Mouse (Mus musculus) CH12.LX (cell line): Measurements from ENCODE around the gene Tox2. TPM values are rescaled to one million over a fixed set of nuclear protein-coding genes. Genes with fewer than 3 reads are reported as not detected.

Experiments
- DNase-seq: peaks from one replicate; pipeline ENCODE4 v3.0.0-alpha.2; 2013; ENCODE audit errors: extremely low read depth
- H3K27ac ChIP-seq: 2 replicates; pipeline ENCODE4 v1.5.1; 2012; ENCODE audit warnings: low read depth, mild to moderate bottlenecking, control low read depth, moderate library complexity; ENCODE audit not compliant: insufficient read depth
- H3K27me3 ChIP-seq: replicated peaks from 2 replicates; pipeline ENCODE3; 2012; ENCODE audit warnings: inconsistent platforms
- H3K36me3 ChIP-seq, 2 experiments: replicated peaks in 1 of 2; 2 replicates each; pipeline versions ENCODE3 to v1.6.1; 2012; ENCODE audit warnings: inconsistent platforms in 1 of 2, low read length in 1 of 2, mild to moderate bottlenecking in 1 of 2, mixed read lengths in 1 of 2, moderate library complexity in 1 of 2; ENCODE audit not compliant: control insufficient read depth in 1 of 2, insufficient read depth in 1 of 2
- H3K4me1 ChIP-seq, 2 experiments: 2 replicates each; pipeline ENCODE4 v1.6.1; 2012; ENCODE audit warnings: inconsistent platforms in 1 of 2, moderate library complexity in 1 of 2; ENCODE audit not compliant: insufficient read depth in 2 of 2, control insufficient read depth in 1 of 2
- H3K4me2 ChIP-seq: 2 replicates; pipeline ENCODE4 v1.6.1; 2012; ENCODE audit warnings: low read depth, mild to moderate bottlenecking, control low read depth; ENCODE audit not compliant: poor library complexity, insufficient read depth, severe bottlenecking
- H3K4me3 ChIP-seq, 3 experiments: fragments of 150-350 bp in 1 of 3; sonication (generic) in 1 of 3; replicated peaks in 1 of 3; 2 replicates each; pipeline versions ENCODE3 to v1.5.1; 2011 to 2012; ENCODE audit warnings: low read depth in 2 of 3, low read length in 2 of 3, mild to moderate bottlenecking in 2 of 3, moderate library complexity in 2 of 3, control low read depth in 1 of 3, improper control_type of control experiment in 1 of 3, inconsistent platforms in 1 of 3, mixed read lengths in 1 of 3; ENCODE audit not compliant: poor library complexity in 1 of 3
- H3K79me2 ChIP-seq: replicated peaks from 2 replicates; pipeline ENCODE4 v1.6.1; 2012; ENCODE audit warnings: mild to moderate bottlenecking, moderate library complexity; ENCODE audit not compliant: control insufficient read depth, poor library complexity, insufficient read depth, severe bottlenecking; ENCODE audit errors: extremely low read depth
- H3K9ac ChIP-seq: 2 replicates; pipeline ENCODE4 v1.6.1; 2012; ENCODE audit warnings: low read depth, mild to moderate bottlenecking, control low read depth, moderate library complexity; ENCODE audit not compliant: insufficient read depth
- H3K9me3 ChIP-seq: replicated peaks from 2 replicates; pipeline ENCODE3; 2012; ENCODE audit warnings: low read length, inconsistent platforms, mixed read lengths
- BHLHE40 ChIP-seq: IDR thresholded peaks from 2 replicates; pipeline ENCODE4 v1.6.1; 2011; ENCODE audit warnings: mild to moderate bottlenecking, low read depth, low read length, improper control_type of control experiment
- CHD1 ChIP-seq: IDR thresholded peaks from 2 replicates; pipeline ENCODE4 v1.6.1; 2012; ENCODE audit warnings: low read depth, low read length, improper control_type of control experiment, inconsistent platforms
- CHD2 ChIP-seq: IDR thresholded peaks from 2 replicates; pipeline ENCODE4 v1.6.1; 2011; ENCODE audit warnings: low read length, improper control_type of control experiment
- CTCF ChIP-seq, 2 experiments: IDR thresholded peaks in 1 of 2; conservative IDR thresholded peaks in 1 of 2; 2 replicates each; pipeline ENCODE4 v1.5.1; 2011 to 2012; ENCODE audit warnings: low read depth in 2 of 2, low read length in 2 of 2, improper control_type of control experiment in 1 of 2, inconsistent platforms in 1 of 2, mild to moderate bottlenecking in 1 of 2, moderate library complexity in 1 of 2
- E2F4 ChIP-seq: IDR thresholded peaks from 2 replicates; pipeline ENCODE4 v1.6.1; 2011; ENCODE audit warnings: low read depth, low read length, improper control_type of control experiment; ENCODE audit not compliant: insufficient replicate concordance
- ELF1 ChIP-seq: IDR thresholded peaks from 2 replicates; pipeline ENCODE4 v1.6.1; 2014; ENCODE audit warnings: low read depth, mild to moderate bottlenecking, inconsistent platforms, low read length, improper control_type of control experiment
- EP300 ChIP-seq: IDR thresholded peaks from 2 replicates; pipeline ENCODE4 v1.6.1; 2011; ENCODE audit warnings: low read length, improper control_type of control experiment
- ETS1 ChIP-seq: conservative IDR thresholded peaks from 2 replicates; pipeline ENCODE4 v1.6.1; 2012; ENCODE audit warnings: low read depth, mild to moderate bottlenecking, inconsistent platforms, low read length, improper control_type of control experiment, moderate library complexity
- GABPA ChIP-seq: IDR thresholded peaks from 2 replicates; pipeline ENCODE4 v1.6.1; 2012; ENCODE audit warnings: low read depth, low read length, improper control_type of control experiment, inconsistent platforms; ENCODE audit not compliant: insufficient replicate concordance
- HCFC1 ChIP-seq: IDR thresholded peaks from 2 replicates; pipeline ENCODE4 v1.6.1; 2012; ENCODE audit warnings: low read depth, mild to moderate bottlenecking, inconsistent platforms, low read length, improper control_type of control experiment
- JUN ChIP-seq: IDR thresholded peaks from 2 replicates; pipeline ENCODE4 v1.6.1; 2011; ENCODE audit warnings: low read depth, mild to moderate bottlenecking, low read length, improper control_type of control experiment, moderate library complexity; ENCODE audit not compliant: insufficient read depth
- JUND ChIP-seq: conservative IDR thresholded peaks from 2 replicates; pipeline ENCODE4 v1.6.1; 2011; ENCODE audit warnings: low read depth, low read length, improper control_type of control experiment
- KAT2A ChIP-seq: IDR thresholded peaks from 2 replicates; pipeline ENCODE4 v1.6.1; 2012; ENCODE audit warnings: low read length, improper control_type of control experiment, inconsistent platforms; ENCODE audit not compliant: insufficient replicate concordance
- MAFK ChIP-seq: IDR thresholded peaks from 2 replicates; pipeline ENCODE4 v1.6.1; 2011; ENCODE audit warnings: low read length, improper control_type of control experiment; ENCODE audit not compliant: insufficient replicate concordance
- MEF2A ChIP-seq: IDR thresholded peaks from 2 replicates; pipeline ENCODE4 v1.6.1; 2014; ENCODE audit warnings: low read depth, mild to moderate bottlenecking, inconsistent platforms, low read length, improper control_type of control experiment, borderline replicate concordance
- MXI1 ChIP-seq: IDR thresholded peaks from 2 replicates; pipeline ENCODE4 v1.6.1; 2011; ENCODE audit warnings: mild to moderate bottlenecking, low read depth, low read length, improper control_type of control experiment
- MYC ChIP-seq: IDR thresholded peaks from 2 replicates; pipeline ENCODE4 v1.6.1; 2011; ENCODE audit warnings: low read depth, mild to moderate bottlenecking, improper control_type of control experiment, low read length
- NELFE ChIP-seq: IDR thresholded peaks from 2 replicates; pipeline ENCODE4 v1.6.1; 2011; ENCODE audit warnings: low read depth, low read length, improper control_type of control experiment
- NRF1 ChIP-seq: IDR thresholded peaks from 2 replicates; pipeline ENCODE4 v1.6.1; 2014; ENCODE audit warnings: low read depth, mild to moderate bottlenecking, inconsistent platforms, low read length, improper control_type of control experiment, moderate library complexity
- PAX5 ChIP-seq: IDR thresholded peaks from 2 replicates; pipeline ENCODE4 v1.6.1; 2012; ENCODE audit warnings: low read length, inconsistent platforms, mixed read lengths
- POLR2A ChIP-seq: IDR thresholded peaks from 2 replicates; pipeline ENCODE4 v1.6.1; 2011; ENCODE audit warnings: low read depth, mild to moderate bottlenecking, improper control_type of control experiment, low read length
- POLR2AphosphoS2 ChIP-seq: IDR thresholded peaks from 2 replicates; pipeline ENCODE4 v1.6.1; 2011; ENCODE audit warnings: low read depth, low read length, improper control_type of control experiment
- RAD21 ChIP-seq: IDR thresholded peaks from 2 replicates; pipeline ENCODE4 v1.6.1; 2011; ENCODE audit warnings: low read depth, mild to moderate bottlenecking, low read length, improper control_type of control experiment, moderate library complexity
- RCOR1 ChIP-seq: conservative IDR thresholded peaks from 2 replicates; pipeline ENCODE4 v1.6.1; 2012; ENCODE audit warnings: low read depth, mild to moderate bottlenecking, inconsistent platforms, low read length, improper control_type of control experiment
- SIN3A ChIP-seq: IDR thresholded peaks from 2 replicates; pipeline ENCODE4 v1.6.1; 2012; ENCODE audit warnings: low read length, improper control_type of control experiment, inconsistent platforms
- SMC3 ChIP-seq: IDR thresholded peaks from 2 replicates; pipeline ENCODE4 v1.6.1; 2011; ENCODE audit warnings: low read depth, low read length, improper control_type of control experiment
- TBP ChIP-seq: conservative IDR thresholded peaks from 2 replicates; pipeline ENCODE4 v1.6.1; 2011; ENCODE audit warnings: low read depth, low read length, improper control_type of control experiment
- TCF12 ChIP-seq: IDR thresholded peaks from 2 replicates; pipeline ENCODE4 v1.6.1; 2014; ENCODE audit warnings: low read depth, mild to moderate bottlenecking, inconsistent platforms, low read length, improper control_type of control experiment
- UBTF ChIP-seq: IDR thresholded peaks from 2 replicates; pipeline ENCODE4 v1.6.1; 2012; ENCODE audit warnings: low read depth, mild to moderate bottlenecking, inconsistent platforms, low read length, improper control_type of control experiment, moderate library complexity
- USF1 ChIP-seq: IDR thresholded peaks from 2 replicates; pipeline ENCODE4 v1.6.1; 2014; ENCODE audit warnings: low read depth, mild to moderate bottlenecking, inconsistent platforms, low read length, improper control_type of control experiment
- USF2 ChIP-seq: conservative IDR thresholded peaks from 2 replicates; pipeline ENCODE4 v1.6.1; 2011; ENCODE audit warnings: low read depth, low read length, improper control_type of control experiment
- ZC3H11A ChIP-seq: IDR thresholded peaks from 2 replicates; pipeline ENCODE4 v1.6.1; 2012; ENCODE audit warnings: low read depth, mild to moderate bottlenecking, inconsistent platforms, low read length, improper control_type of control experiment
- ZKSCAN1 ChIP-seq: IDR thresholded peaks from 2 replicates; pipeline ENCODE4 v1.6.1; 2012; ENCODE audit warnings: low read depth, inconsistent platforms, low read length, improper control_type of control experiment, borderline replicate concordance
- ZMIZ1 ChIP-seq: IDR thresholded peaks from 2 replicates; pipeline ENCODE4 v1.6.1; 2012; ENCODE audit warnings: low read depth, mild to moderate bottlenecking, inconsistent platforms, low read length, improper control_type of control experiment
- dilution Hi-C: fragments of 300-500 bp; cut with MboI; formaldehyde crosslinking; loops from 2 replicates; pipeline ENCODE4 v1.14.3; 2020; ENCODE audit warnings: low sequenced_read_pairs; ENCODE audit not compliant: extremely low pct_unique_long_range_greater_than_20kb, extremely low pct_ligation_motif_present
- in situ Hi-C: fragments of 300-500 bp; cut with MboI; formaldehyde crosslinking; loops from 3 replicates; pipeline ENCODE4 v1.14.3; 2019; ENCODE audit warnings: low sequenced_read_pairs, low pct_ligation_motif_present, low pct_unique_long_range_greater_than_20kb, mixed read lengths
- polyA plus RNA-seq: library from polyadenylated mRNA; unstranded; fragments of >175 nt; gene quantifications from 2 replicates; pipeline ENCODE4 v1.2.1, GENCODE M21; 2012; ENCODE audit warnings: low read depth; ENCODE audit not compliant: insufficient read length
- total RNA-seq, 2 experiments: library from RNA; depleted of rRNA; stranded (reverse); fragments of 300-350 nt in 1 of 2; fragments of >200 nt in 1 of 2; gene quantifications; 2 replicates each; pipeline ENCODE4 v1.2.3; 2012 to 2014

Gene Tox2
- total and polyA plus RNA-seq, 3 experiments = not detected

GRCm38 (mm10) chr2:163323163-163323562 is 120.2 kb downstream of the Tox2 start:
- no peak overlapping the region for H3K4me3 ChIP-seq
- dilution Hi-C loops = no loop called here

GRCm38 (mm10) chr2:163330742-163331141 is 127.8 kb downstream of the Tox2 start:
- dilution Hi-C loops = no loop called here
- H3K79me2 ChIP-seq = no peaks in the 10 kb centered on the region
- H3K4me1 ChIP-seq = no peaks in the 10 kb centered on the region
- H3K27me3 ChIP-seq = peaks cover 85% of the 10 kb centered on the region
- in situ Hi-C loops = loop anchor here (10.0 kb wide), 3 partner anchors 236 to 406 kb away; no protein-coding TSS in a partner anchor
- no peaks in the 10 kb centered on the region for H3K9me3 ChIP-seq
- H3K9ac ChIP-seq = no peak overlapping the region
- H3K4me2 ChIP-seq = no peak overlapping the region
- no peak overlapping the region for H3K4me3 ChIP-seq
- H3K36me3 ChIP-seq = no peaks in the 10 kb centered on the region
- DNase-seq = peak; percentile 45
- no peak overlapping the region for H3K27ac ChIP-seq
- TF ChIP-seq POLR2AphosphoS2 (no peak), TCF12 (no peak), EP300 (no peak), HCFC1 (no peak), MAFK (no peak), ZKSCAN1 (no peak), NRF1 (no peak), SIN3A (no peak), CHD2 (no peak), ETS1 (no peak), JUN (no peak), E2F4 (no peak), MXI1 (no peak), ELF1 (no peak), RAD21 (peak; percentile 94), UBTF (no peak), USF2 (no peak), RCOR1 (no peak), POLR2A (no peak), ZC3H11A (peak; percentile 73), MYC (no peak), CHD1 (no peak), CTCF (conservative IDR thresholded peaks at IDR 0.05 in 1 of 2, IDR thresholded peaks at IDR 0.05 in 1 of 2; ENCODE audit: low read depth in 2 of 2, low read length in 2 of 2) (peak; percentile 88 to 89), JUND (no peak), BHLHE40 (no peak), MEF2A (no peak), KAT2A (no peak), NELFE (no peak)

More at GRCm38 (mm10) chr2:163323163-163323562, 120.2 kb downstream of the Tox2 start:
- Histone ChIP-seq H3K9me3 (no peaks in the 10 kb centered on the region), H3K79me2 (no peaks in the 10 kb centered on the region), H3K36me3 (no peaks in the 10 kb centered on the region), H3K4me2 (no peak overlapping the region)
- in situ Hi-C loops = no loop called here
- no peak for TF ChIP-seq PAX5
- no peak for TF ChIP-seq TBP
- no peak for TF ChIP-seq UBTF
- TF ChIP-seq NRF1 = no peak
- TF ChIP-seq POLR2A = no peak
- no peak for TF ChIP-seq MAFK
- no peak for TF ChIP-seq CTCF (conservative IDR thresholded peaks at IDR 0.05 in 1 of 2, IDR thresholded peaks at IDR 0.05 in 1 of 2; ENCODE audit: low read depth in 2 of 2, low read length in 2 of 2)
- no peak for TF ChIP-seq MYC
- TF ChIP-seq ZC3H11A = no peak
- TF ChIP-seq USF1 = no peak
- no peak for TF ChIP-seq EP300
- TF ChIP-seq ELF1 = no peak
- no peak for TF ChIP-seq SMC3
- no peak for TF ChIP-seq ZMIZ1
- TF ChIP-seq TCF12 = no peak
- no peak for TF ChIP-seq POLR2AphosphoS2
- TF ChIP-seq GABPA = no peak
- no peak for TF ChIP-seq ETS1
- TF ChIP-seq, all 38 proteins: peak for 0
- peaks cover 94% of the 10 kb centered on the region for H3K27me3 ChIP-seq
- H3K9ac ChIP-seq = no peak overlapping the region
- no peak for DNase-seq
- H3K4me1 ChIP-seq = no peaks in the 10 kb centered on the region
- no peak overlapping the region for H3K27ac ChIP-seq
